ENCODE assay signal across 12 mouse cellular contexts in the genomic region with DNA sequence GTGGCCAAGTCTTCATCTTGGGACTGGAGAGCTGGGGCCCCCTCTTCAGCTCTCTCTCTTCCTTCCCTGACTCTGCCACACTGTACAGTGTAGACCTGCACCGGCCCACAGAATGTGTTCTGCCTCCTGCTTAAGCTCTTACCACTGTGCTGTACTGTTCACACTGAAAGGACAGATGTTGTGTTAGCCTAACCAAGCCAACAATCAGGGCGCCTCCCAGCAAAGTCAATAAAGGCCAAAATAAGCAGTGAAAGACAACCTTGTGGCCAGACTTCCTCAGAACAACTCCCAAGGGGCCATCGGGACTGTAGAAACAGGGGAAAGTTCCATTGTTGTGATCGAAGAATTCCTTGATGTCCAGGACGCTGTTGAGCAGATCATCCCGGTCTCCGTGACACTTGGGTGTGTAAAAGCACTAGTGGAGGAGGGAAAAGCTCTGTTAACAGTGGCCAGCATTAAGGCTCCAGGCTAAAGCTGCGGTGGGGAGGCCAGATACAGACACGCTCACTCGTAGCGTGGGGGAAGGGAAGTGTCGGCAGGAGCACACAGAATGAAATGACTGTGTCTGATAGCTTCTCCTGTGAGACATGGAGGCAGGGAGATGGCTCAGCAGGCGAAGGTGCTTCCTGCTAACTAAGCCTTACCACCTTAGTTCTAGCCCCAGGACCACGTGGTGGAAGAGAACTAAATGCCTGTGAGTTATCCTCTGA. TPM values are rescaled to one million over a fixed set of nuclear protein-coding genes. Genes with fewer than 3 reads are reported as not detected.
DNase-seq lines count a peak whose midpoint lies in the region; ATAC-seq and TF ChIP-seq lines count a peak whose summit lies in the region.
"Had no signal": no experiment of that assay in that cellular context is flagged by ENCODE, and none has a peak within 500 bp of the region (broad histone marks: within the 10 kb centered on the region; RNA-seq: fewer than 3 reads in every experiment).

No protein-coding gene starts in this region.

- H3K27me3 ChIP-seq in hindbrain, embryonic 10.5 days (ENCODE audit: insufficient read depth, poor library complexity, severe bottlenecking), result no peaks in the 10 kb centered on the region
- no peaks in the 10 kb centered on the region for H3K27me3 ChIP-seq in hindbrain, embryonic 14.5 days (ENCODE audit: control insufficient read depth, insufficient read depth, low read length)
- H3K27me3 ChIP-seq in heart, embryonic 11.5 days (ENCODE audit: control insufficient read depth, insufficient read depth, low read length), result no peaks in the 10 kb centered on the region
- H3K27me3 ChIP-seq: forebrain, embryonic 13.5 days had no signal

- H3K27ac ChIP-seq in hindbrain, embryonic 10.5 days, result 0 out of 2 replicates have a peak overlapping the region, but pooled peaks have one; percentile 56
- H3K27ac ChIP-seq in hindbrain, embryonic 14.5 days, result no peak overlapping the region
- H3K27ac ChIP-seq in heart, embryonic 11.5 days (ENCODE audit: low read depth, low read length), result no peak overlapping the region
- H3K27ac ChIP-seq: forebrain, embryonic 13.5 days had no signal

- DNase-seq in hindbrain, embryonic 10.5 days (ENCODE audit: low spot score), result no peak
- no peak for DNase-seq in hindbrain, embryonic 14.5 days (ENCODE audit: low spot score)
- DNase-seq in adipocyte (ENCODE audit: low spot score), result peak; percentile 56
- peak; percentile 32 to 51 for DNase-seq in kidney, postnatal 4 days
- no peak for DNase-seq in left cerebral cortex, adult 9 months (ENCODE audit: low spot score in 2 of 2)
- no peak for DNase-seq in ovary, postnatal 10 days (ENCODE audit: low spot score)
- DNase-seq in lung, adult 2 months, result no peak
- DNase-seq: lung, postnatal 10 days had no signal

- H3K36me3 ChIP-seq in hindbrain, embryonic 10.5 days, result no peaks in the 10 kb centered on the region
- no peaks in the 10 kb centered on the region for H3K36me3 ChIP-seq in hindbrain, embryonic 14.5 days (replicated peaks; ENCODE audit: control insufficient read depth, insufficient read depth)
- H3K36me3 ChIP-seq in heart, embryonic 11.5 days (ENCODE audit: control insufficient read depth, insufficient read depth, low read length), result no peaks in the 10 kb centered on the region

- H3K9ac ChIP-seq in hindbrain, embryonic 14.5 days, result no peak overlapping the region
- 0 out of 2 replicates have a peak overlapping the region, but pooled peaks have one; percentile 43 for H3K9ac ChIP-seq in heart, embryonic 11.5 days (ENCODE audit: low read depth, low read length)
- H3K9ac ChIP-seq: forebrain, embryonic 13.5 days had no signal

- no peaks in the 10 kb centered on the region for H3K9me3 ChIP-seq in hindbrain, embryonic 10.5 days
- no peaks in the 10 kb centered on the region for H3K9me3 ChIP-seq in hindbrain, embryonic 14.5 days (ENCODE audit: control insufficient read depth, low read length)
- H3K9me3 ChIP-seq in heart, embryonic 11.5 days (replicated peaks; ENCODE audit: control insufficient read depth, low read length), result no peaks in the 10 kb centered on the region
- H3K9me3 ChIP-seq: forebrain, embryonic 13.5 days had no signal

- WGBS in hindbrain, embryonic 10.5 days, result 68% methylated on average over 14 of the region's 14 CpGs
- 76% methylated on average over 14 of the region's 14 CpGs for WGBS in hindbrain, embryonic 14.5 days
- 56% methylated on average over 14 of the region's 14 CpGs for WGBS in heart, embryonic 11.5 days (ENCODE audit: insufficient replicate concordance)
- 57% methylated on average over 14 of the region's 14 CpGs for WGBS in lung, adult 2 months

- no peak overlapping the region for H3K4me2 ChIP-seq in hindbrain, embryonic 14.5 days (replicated peaks)
- H3K4me2 ChIP-seq in heart, embryonic 11.5 days, result peak overlapping the region; percentile 27; the same call in 1 of the 2 replicates
- H3K4me2 ChIP-seq: forebrain, embryonic 13.5 days had no signal

- TF ChIP-seq CTCF in lung, adult 2 months (IDR thresholded peaks at IDR 0.05; ENCODE audit: insufficient read depth, low read length), result no peak

- H3K4me1 ChIP-seq in hindbrain, embryonic 10.5 days (replicated peaks), result 0 out of 2 replicates have a peak, but pooled peaks cover 6% of the 10 kb centered on the region
- H3K4me1 ChIP-seq in hindbrain, embryonic 14.5 days (replicated peaks; ENCODE audit: control insufficient read depth, insufficient read depth, low read length), result 0 out of 2 replicates have a peak, but pooled peaks cover 6% of the 10 kb centered on the region
- peaks cover 3% of the 10 kb centered on the region; the same call in 1 of the 2 replicates for H3K4me1 ChIP-seq in heart, embryonic 11.5 days (ENCODE audit: control insufficient read depth, insufficient read depth, low read length)
- no peaks in the 10 kb centered on the region for H3K4me1 ChIP-seq in lung, adult 2 months (ENCODE audit: control insufficient read depth, insufficient read depth, low read length)
- H3K4me1 ChIP-seq: forebrain, embryonic 13.5 days had no signal

- TF ChIP-seq POLR2A in lung, adult 2 months (IDR thresholded peaks at IDR 0.05; ENCODE audit: borderline replicate concordance, extremely low read depth, low read depth, low read length), result no peak

- no peak overlapping the region for H3K4me3 ChIP-seq in hindbrain, embryonic 10.5 days
- H3K4me3 ChIP-seq in hindbrain, embryonic 14.5 days (replicated peaks; ENCODE audit: low read length), result no peak overlapping the region
- no peak overlapping the region for H3K4me3 ChIP-seq in heart, embryonic 11.5 days (ENCODE audit: low read depth, low read length)
- no peak overlapping the region for H3K4me3 ChIP-seq in lung, adult 2 months (replicated peaks; ENCODE audit: extremely low read depth, low read depth, low read length)
- H3K4me3 ChIP-seq: forebrain, embryonic 13.5 days had no signal

- no peak for ATAC-seq in hindbrain, embryonic 14.5 days (ENCODE audit: low FRiP score)
- no peak for ATAC-seq in heart, embryonic 11.5 days (replicated peaks; ENCODE audit: insufficient number of reproducible peaks, low FRiP score, low TSS enrichment)
- ATAC-seq: forebrain, embryonic 13.5 days had no signal

RNA-seq across cellular contexts. Expression of gene Kcnmb3, which starts 19.7 kb away (rescaled TPM):
- polyA plus RNA-seq in hindbrain, embryonic 10.5 days (2016; fragmentation: Nextera tagmentation; extraction: Ambion mirVana), result not detected in 2 replicates
- polyA plus RNA-seq in hindbrain, embryonic 14.5 days (2014; fragmentation: Nextera tagmentation; extraction: Ambion mirVana), result 0.11 TPM in 1 of 2 replicates, not detected in the other
- 0.09 TPM in 1 of 2 replicates, not detected in the other for polyA plus RNA-seq in heart, embryonic 11.5 days (2014; fragmentation: Nextera tagmentation; extraction: Ambion mirVana)
- 0.08 TPM in 1 of 2 replicates, not detected in the other for polyA plus RNA-seq in lung, adult 2 months (2012; rRNA removed)
- polyA plus RNA-seq: C2C12; neural tube, embryonic 11.5 days had no signal

RNA-seq across cellular contexts. Expression of gene Zfp639, which starts 37.7 kb away (rescaled TPM):
- 37.8 and 42.6 TPM in 2 replicates for polyA plus RNA-seq in hindbrain, embryonic 10.5 days (2016; fragmentation: Nextera tagmentation; extraction: Ambion mirVana)
- polyA plus RNA-seq in hindbrain, embryonic 14.5 days (2014; fragmentation: Nextera tagmentation; extraction: Ambion mirVana), result 39.6 and 44.1 TPM in 2 replicates
- polyA plus RNA-seq in heart, embryonic 11.5 days (2014; fragmentation: Nextera tagmentation; extraction: Ambion mirVana), result 33.1 and 37.4 TPM in 2 replicates
- 21.6 and 33.8 TPM in 2 replicates for polyA plus RNA-seq in lung, adult 2 months (2012; rRNA removed)

RNA-seq across cellular contexts. Expression of gene Mfn1, which starts 56.9 kb away (rescaled TPM):
- 24.8 and 24.9 TPM in 2 replicates for polyA plus RNA-seq in hindbrain, embryonic 10.5 days (2016; fragmentation: Nextera tagmentation; extraction: Ambion mirVana)
- 34.6 and 41.7 TPM in 2 replicates for polyA plus RNA-seq in hindbrain, embryonic 14.5 days (2014; fragmentation: Nextera tagmentation; extraction: Ambion mirVana)
- 56.4 and 76.0 TPM in 2 replicates for polyA plus RNA-seq in heart, embryonic 11.5 days (2014; fragmentation: Nextera tagmentation; extraction: Ambion mirVana)
- 8.0 and 12.4 TPM in 2 replicates for polyA plus RNA-seq in lung, adult 2 months (2012; rRNA removed)

Comparison
In these comparisons a context has a peak if more than half of its experiments do, and no peak if none do; other contexts are left out.
1. DNase-seq: peak in adipocyte (single experiment) and kidney, postnatal 4 days (2 of 2); none in hindbrain, embryonic 10.5 days (single experiment), hindbrain, embryonic 14.5 days (single experiment), left cerebral cortex, adult 9 months (0 of 2), ovary, postnatal 10 days (single experiment) and lung, adult 2 months (single experiment).